Mouse (Mus musculus) kidney, embryonic 16.5 days (tissue): ENCODE data around the gene Rbm34. TPM values are rescaled to one million over a fixed set of nuclear protein-coding genes. Genes with fewer than 3 reads are reported as not detected.
"Not testable (repeated sequence)": the region's sequence is repeated elsewhere in the genome, so short reads cannot be mapped to it uniquely, and the experiment has no call there.

ENCODE experiments used
- ATAC-seq: fragments of 200-750 bp; cut with Nextera tagmentation; 2 replicates; pipeline ENCODE4 v1.8.0; 2017; ENCODE audit warnings: moderate TSS enrichment; ENCODE audit not compliant: low FRiP score, low TSS enrichment
- H3K27ac ChIP-seq: fragments of 300-500 bp; sonication (generic); 2 replicates; pipeline ENCODE4 v1.5.1; 2014; ENCODE audit warnings: low read length
- H3K27me3 ChIP-seq: fragments of 300-500 bp; sonication (generic); 2 replicates; pipeline ENCODE4 v1.6.1; 2014; ENCODE audit warnings: low read length, control low read depth, mixed read lengths; ENCODE audit not compliant: insufficient read depth
- H3K36me3 ChIP-seq: fragments of 300-500 bp; sonication (generic); 2 replicates; pipeline ENCODE4 v1.6.1; 2014; ENCODE audit warnings: low read length, control low read depth, mixed read lengths; ENCODE audit not compliant: insufficient read depth
- H3K4me1 ChIP-seq: fragments of 300-500 bp; sonication (generic); 2 replicates; pipeline ENCODE4 v1.6.1; 2014; ENCODE audit warnings: low read length, control low read depth, mixed read lengths; ENCODE audit not compliant: insufficient read depth
- H3K4me2 ChIP-seq: fragments of 300-500 bp; sonication (generic); replicated peaks from 2 replicates; pipeline ENCODE4 v1.6.1; 2014; ENCODE audit warnings: low read depth, low read length
- H3K4me3 ChIP-seq: fragments of 300-500 bp; sonication (generic); 2 replicates; pipeline ENCODE4 v1.5.1; 2014; ENCODE audit warnings: mild to moderate bottlenecking, low read length
- H3K9ac ChIP-seq: fragments of 300-500 bp; sonication (generic); replicated peaks from 2 replicates; pipeline ENCODE4 v1.6.1; 2014; ENCODE audit warnings: low read length
- H3K9me3 ChIP-seq: fragments of 300-500 bp; sonication (generic); 2 replicates; pipeline ENCODE4 v1.6.1; 2016; ENCODE audit warnings: low read length, control low read depth
- WGBS: fragments of 180-500 bp; shearing (Covaris S2); extraction: QIAGEN DNeasy Blood & Tissue Kit; methylation state at CpG from one replicate; pipeline ENCODE4 v1.1.7; 2014; 5-methylcytosine and 5-hydroxymethylcytosine counted together
- polyA plus RNA-seq: library from polyadenylated mRNA; unstranded; fragments of >200 nt; fragmentation: Nextera tagmentation; extraction: Ambion mirVana; gene quantifications from 2 replicates; pipeline ENCODE4 v1.2.1, GENCODE M21; 2015

Gene Rbm34
- polyA plus RNA-seq, 1 experiment from 2014 or later, result 20.1 TPM

DNA sequence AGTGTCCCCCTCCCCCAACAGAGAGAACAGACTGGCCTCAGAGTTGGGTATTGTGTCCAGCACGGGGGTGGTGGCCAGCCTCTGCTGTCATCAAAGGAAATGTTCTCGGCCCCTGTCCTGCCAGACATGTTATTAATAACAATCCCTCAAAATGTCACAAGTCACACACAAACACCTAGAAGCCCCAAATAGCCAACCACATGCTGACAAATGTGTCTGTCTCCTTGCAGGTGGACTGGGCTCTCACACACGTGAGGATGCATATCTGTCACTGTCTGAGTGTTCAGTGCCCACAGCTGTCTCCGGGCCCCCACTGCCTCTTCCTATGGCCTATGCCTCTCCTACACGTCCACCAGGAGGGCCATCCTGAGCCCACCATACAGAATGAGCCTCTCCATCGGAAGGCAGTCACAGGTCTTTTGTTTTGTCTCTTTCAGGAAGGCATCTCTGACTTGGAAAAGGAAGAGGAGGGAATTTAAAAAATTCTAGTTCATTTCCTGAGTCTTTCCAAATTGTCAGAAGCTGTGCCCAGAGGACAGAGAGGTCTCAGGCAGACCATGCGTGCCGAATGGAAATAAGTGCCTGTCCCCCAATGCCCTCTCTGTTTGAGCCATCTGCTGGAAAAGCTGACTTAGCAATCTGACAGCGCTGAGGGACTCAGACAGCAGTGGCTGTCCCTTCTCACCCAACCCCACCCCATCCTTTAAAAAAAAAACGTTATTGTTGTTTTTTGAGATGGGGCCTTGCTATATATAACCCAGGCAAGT, 56.1 kb downstream of the Rbm34 start:
- no peak overlapping the region for H3K27ac ChIP-seq
- H3K27me3 ChIP-seq, result no peaks in the 10 kb centered on the region
- H3K9ac ChIP-seq, result no peak overlapping the region
- 37% methylated on average over 10 of the region's 10 CpGs for WGBS
- H3K4me1 ChIP-seq, result peaks cover 31% of the 10 kb centered on the region
- H3K9me3 ChIP-seq, result no peaks in the 10 kb centered on the region
- no peak overlapping the region for H3K4me2 ChIP-seq
- H3K4me3 ChIP-seq, result no peak overlapping the region
- no peak for ATAC-seq
- H3K36me3 ChIP-seq, result no peaks in the 10 kb centered on the region

DNA sequence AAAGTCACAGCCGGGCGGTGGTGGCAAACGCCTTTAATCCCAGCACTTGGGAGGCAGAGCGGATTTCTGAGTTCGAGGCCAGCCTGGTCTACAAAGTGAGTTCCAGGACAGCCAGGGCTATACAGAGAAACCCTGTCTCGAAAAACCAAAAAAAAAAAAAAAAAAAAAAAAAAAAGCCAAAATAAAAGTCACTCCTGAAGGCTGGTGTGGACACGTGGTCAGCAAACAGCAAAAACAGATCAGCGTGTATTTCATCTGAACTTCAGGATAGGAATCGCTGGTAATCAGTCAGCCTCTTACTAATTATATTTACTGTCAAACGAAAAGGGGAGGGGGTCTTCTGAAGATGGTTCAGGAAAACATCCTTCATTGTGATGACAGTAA, 56.8 kb downstream of the Rbm34 start:
- H3K4me3 ChIP-seq, H3K4me2 ChIP-seq, H3K27ac ChIP-seq, H3K9ac ChIP-seq, H3K36me3 ChIP-seq, H3K27me3 ChIP-seq, H3K9me3 ChIP-seq, ATAC-seq: not testable (repeated sequence)
- 71% methylated on average over 9 of the region's 10 CpGs for WGBS
- H3K4me1 ChIP-seq, result peaks cover 31% of the 10 kb centered on the region

DNA sequence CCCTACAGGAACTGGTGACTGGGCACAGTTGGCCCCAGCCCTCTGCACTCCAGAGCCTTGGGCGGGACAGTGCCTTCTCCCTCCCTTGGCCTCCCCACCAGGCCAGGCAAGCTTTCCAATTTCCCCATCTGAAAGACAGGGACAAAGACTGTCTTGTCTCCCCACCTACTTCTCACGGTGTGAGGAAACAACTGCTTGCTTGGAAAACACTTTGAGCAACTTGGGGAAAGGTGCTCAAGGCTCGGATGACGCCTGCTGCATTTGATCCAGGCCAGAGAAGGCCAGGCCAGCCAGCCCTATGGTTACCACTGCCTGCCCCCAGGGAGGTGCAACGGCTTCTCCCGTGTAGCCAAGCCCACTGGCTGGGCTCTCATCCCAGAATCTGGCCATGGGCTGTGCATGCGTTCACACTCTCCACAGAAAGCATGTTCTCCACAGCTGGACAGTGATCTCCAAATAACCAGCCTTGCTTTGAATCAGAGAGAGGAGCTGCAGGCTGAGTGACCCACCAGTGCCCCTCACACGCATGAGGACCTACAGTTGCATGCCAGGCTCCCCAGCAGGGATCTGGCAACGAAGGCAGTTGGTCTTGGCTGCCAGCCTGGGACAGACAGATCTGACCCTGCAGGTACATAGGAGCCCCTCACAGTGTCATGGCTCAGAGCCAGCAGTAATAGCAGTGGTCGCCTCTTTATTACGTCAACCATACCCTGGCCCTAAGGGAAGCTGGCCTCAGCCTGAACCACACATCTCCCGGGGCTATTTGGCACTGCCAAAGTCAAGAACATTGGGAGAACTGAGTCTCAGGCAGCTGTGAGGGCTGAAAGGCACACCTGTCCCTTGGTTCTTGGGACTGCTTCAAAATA, 57.4 kb downstream of the Rbm34 start:
- no peaks in the 10 kb centered on the region for H3K9me3 ChIP-seq
- no peak overlapping the region for H3K4me3 ChIP-seq
- H3K36me3 ChIP-seq, result no peaks in the 10 kb centered on the region
- WGBS, result 47% methylated on average over 12 of the region's 12 CpGs
- ATAC-seq, result 0 out of 2 replicates have a peak, but pooled peaks have one; percentile 24
- H3K4me2 ChIP-seq, result no peak overlapping the region
- peak overlapping the region; percentile 24; the same call in 1 of the 2 replicates for H3K9ac ChIP-seq
- no peaks in the 10 kb centered on the region for H3K27me3 ChIP-seq
- peak overlapping the region; percentile 9; the same call in 1 of the 2 replicates for H3K27ac ChIP-seq
- H3K4me1 ChIP-seq, result peaks cover 34% of the 10 kb centered on the region

DNA sequence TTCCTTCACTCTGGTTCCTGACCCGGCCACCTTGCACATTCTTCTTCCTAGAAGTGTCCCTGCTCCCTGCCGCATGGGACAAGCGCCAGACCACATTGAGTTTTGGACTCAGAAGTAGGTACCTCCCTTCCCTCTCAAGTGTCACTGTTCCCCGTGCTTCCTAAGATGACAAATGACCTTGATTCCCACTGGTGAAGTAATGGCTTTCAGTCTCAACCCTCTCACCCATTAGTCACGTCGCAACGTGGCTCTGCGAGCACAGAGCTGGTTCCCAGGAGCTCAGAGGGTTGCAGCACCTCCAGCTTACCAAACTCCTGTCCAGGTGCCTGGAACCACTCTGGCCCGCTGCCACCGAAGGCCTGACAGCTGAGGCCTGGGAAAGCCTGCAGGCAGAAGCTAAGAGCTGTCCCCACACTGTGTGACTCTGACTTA, 61.5 kb downstream of the Rbm34 start:
- H3K4me1 ChIP-seq, result peaks cover 34% of the 10 kb centered on the region
- ATAC-seq, result no peak
- H3K9ac ChIP-seq, result no peak overlapping the region
- no peaks in the 10 kb centered on the region for H3K36me3 ChIP-seq
- H3K27me3 ChIP-seq, result no peaks in the 10 kb centered on the region
- H3K4me3 ChIP-seq, result no peak overlapping the region
- H3K27ac ChIP-seq, result no peak overlapping the region
- WGBS, result 52% methylated on average over 10 of the region's 10 CpGs
- no peak overlapping the region for H3K4me2 ChIP-seq
- H3K9me3 ChIP-seq, result no peaks in the 10 kb centered on the region

DNA sequence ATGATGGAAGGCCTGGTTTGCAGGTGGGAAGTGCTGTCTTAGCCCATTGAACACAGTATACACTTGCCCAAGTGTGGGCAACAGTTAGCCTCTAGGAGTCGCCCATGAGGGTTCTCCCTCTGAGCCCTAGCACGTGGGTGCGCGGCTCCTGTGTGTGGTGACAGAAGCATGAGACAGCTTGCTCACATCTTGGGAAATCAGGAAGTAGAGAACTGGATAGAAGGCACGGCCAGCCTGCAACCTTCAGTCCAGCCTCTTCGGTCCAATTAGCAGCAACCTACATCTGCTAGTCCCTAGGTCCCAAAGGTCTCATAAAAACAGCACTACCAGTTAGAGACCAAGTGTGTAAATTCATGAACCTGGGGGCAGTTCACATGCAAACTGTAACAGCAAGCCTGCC, 62.1 kb downstream of the Rbm34 start:
- no peak overlapping the region for H3K4me2 ChIP-seq
- peak; percentile 17; the same call in 1 of the 2 replicates for ATAC-seq
- no peaks in the 10 kb centered on the region for H3K27me3 ChIP-seq
- H3K4me3 ChIP-seq, result no peak overlapping the region
- no peak overlapping the region for H3K9ac ChIP-seq
- WGBS, result 56% methylated on average over 6 of the region's 6 CpGs
- H3K9me3 ChIP-seq, result no peaks in the 10 kb centered on the region
- H3K27ac ChIP-seq, result no peak overlapping the region
- H3K36me3 ChIP-seq, result no peaks in the 10 kb centered on the region
- peaks cover 31% of the 10 kb centered on the region for H3K4me1 ChIP-seq

DNA sequence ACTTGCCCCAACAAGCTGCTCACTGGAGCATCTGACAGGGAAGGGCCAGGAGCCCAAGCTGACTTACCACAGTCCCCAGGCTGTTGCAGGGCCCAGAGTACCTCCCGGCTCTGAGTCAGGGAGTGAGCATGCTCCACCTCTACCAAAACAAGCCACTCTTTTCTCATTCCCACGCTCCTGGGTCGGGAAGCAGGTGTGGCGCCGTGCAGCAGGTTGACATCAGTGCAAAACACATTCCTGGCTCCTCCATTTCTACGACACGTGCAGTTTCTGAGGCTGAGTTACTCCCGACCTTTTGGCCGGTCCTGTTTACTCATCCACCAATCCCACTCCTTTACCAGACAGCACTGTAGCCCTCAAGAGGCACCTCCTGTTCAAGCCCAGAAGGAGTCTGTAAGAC, 62.9 kb downstream of the Rbm34 start:
- 61% methylated on average over 9 of the region's 9 CpGs for WGBS
- Histone ChIP-seq H3K4me3 (no peak overlapping the region), H3K9me3 (no peaks in the 10 kb centered on the region), H3K27ac (no peak overlapping the region), H3K36me3 (no peaks in the 10 kb centered on the region), H3K9ac (no peak overlapping the region), H3K27me3 (no peaks in the 10 kb centered on the region), H3K4me1 (peaks cover 23% of the 10 kb centered on the region; the same call in 1 of the 2 replicates), H3K4me2 (no peak overlapping the region)
- peak; percentile 53 for ATAC-seq

DNA sequence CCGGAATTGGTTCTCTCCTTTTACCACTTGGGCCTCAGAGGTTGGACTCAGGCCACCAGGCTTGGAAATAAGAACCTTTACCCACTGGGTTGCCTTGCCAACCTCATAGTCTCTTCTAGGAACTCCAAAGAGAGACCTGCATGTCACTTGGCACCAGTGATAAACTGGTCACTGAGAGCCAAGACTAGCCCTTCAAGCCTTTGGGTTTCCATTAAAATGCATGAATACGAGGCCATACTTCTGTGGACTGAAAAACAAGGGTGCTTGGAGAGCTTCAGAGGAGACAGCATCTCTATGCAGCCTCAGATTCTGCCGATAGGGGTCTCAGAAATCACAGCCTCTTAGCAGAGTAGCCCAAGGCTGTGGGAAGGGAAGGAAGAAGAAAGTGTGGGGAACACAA, 63.5 kb downstream of the Rbm34 start:
- Histone ChIP-seq H3K36me3 (no peaks in the 10 kb centered on the region), H3K4me3 (no peak overlapping the region), H3K9me3 (no peaks in the 10 kb centered on the region), H3K9ac (no peak overlapping the region), H3K27me3 (no peaks in the 10 kb centered on the region), H3K4me2 (no peak overlapping the region), H3K4me1 (peaks cover 22% of the 10 kb centered on the region; the same call in 1 of the 2 replicates), H3K27ac (no peak overlapping the region)
- WGBS, result 85% methylated on average over 3 of the region's 3 CpGs
- ATAC-seq, result no peak

DNA sequence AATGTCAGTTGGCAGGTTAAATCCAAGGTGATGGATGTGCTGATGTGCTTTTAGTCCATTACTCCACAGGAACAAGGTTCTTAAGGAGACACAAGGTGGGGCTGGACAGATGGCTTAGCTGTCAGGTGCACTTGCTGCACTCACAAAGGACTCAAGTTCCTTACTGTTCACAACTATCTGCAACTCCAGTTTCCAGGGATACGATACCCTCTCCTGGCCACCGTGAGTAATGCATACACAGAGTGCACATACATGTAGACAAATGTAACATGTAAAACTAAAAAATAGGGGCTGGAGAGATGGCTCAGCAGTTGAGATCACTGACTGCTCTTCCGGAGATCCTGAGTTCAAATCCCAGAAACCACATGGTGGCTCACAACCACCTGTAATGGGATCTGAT, 65.5 kb downstream of the Rbm34 start:
- Histone ChIP-seq H3K9me3 (no peaks in the 10 kb centered on the region), H3K4me1 (peaks cover 22% of the 10 kb centered on the region; the same call in 1 of the 2 replicates), H3K9ac (no peak overlapping the region), H3K27ac (no peak overlapping the region), H3K27me3 (no peaks in the 10 kb centered on the region), H3K36me3 (no peaks in the 10 kb centered on the region), H3K4me3 (no peak overlapping the region), H3K4me2 (no peak overlapping the region)
- 83% methylated on average over 3 of the region's 3 CpGs for WGBS
- ATAC-seq, result no peak

DNA sequence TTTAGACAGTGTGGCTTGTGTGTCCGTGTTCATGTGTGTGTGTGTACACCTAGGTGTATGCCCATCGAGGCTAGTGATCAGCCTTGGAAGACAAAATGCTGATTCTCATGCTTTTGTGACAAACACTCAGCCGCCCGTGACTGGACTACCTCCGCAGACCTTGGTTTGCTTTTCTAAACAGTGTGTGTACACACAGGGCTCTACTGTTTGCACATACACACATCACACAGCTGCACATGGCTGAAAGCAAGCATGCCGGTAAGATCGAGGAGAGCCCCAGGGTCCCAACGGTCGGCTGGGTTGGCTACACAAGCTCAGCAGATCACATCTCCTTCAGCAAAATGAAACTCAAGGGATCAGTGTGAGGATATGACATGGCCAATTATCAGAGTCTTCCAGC, 66.9 kb downstream of the Rbm34 start:
- H3K27ac ChIP-seq, result no peak overlapping the region
- H3K9me3 ChIP-seq, result no peaks in the 10 kb centered on the region
- H3K4me1 ChIP-seq, result peaks cover 14% of the 10 kb centered on the region; the same call in 1 of the 2 replicates
- H3K27me3 ChIP-seq, result no peaks in the 10 kb centered on the region
- H3K9ac ChIP-seq, result no peak overlapping the region
- H3K4me3 ChIP-seq, result no peak overlapping the region
- no peak overlapping the region for H3K4me2 ChIP-seq
- no peak for ATAC-seq
- no peaks in the 10 kb centered on the region for H3K36me3 ChIP-seq
- WGBS, result 76% methylated on average over 9 of the region's 9 CpGs
